Mouse (Mus musculus) colon, adult 2 months (tissue): ENCODE results near the gene Tenm3. TPM values are rescaled to one million over a fixed set of nuclear protein-coding genes. Genes with fewer than 3 reads are reported as not detected.

Experiments used
- polyA plus RNA-seq: library from polyadenylated mRNA; depleted of rRNA; stranded (reverse); fragments of >200 nt; gene quantifications from 2 replicates; pipeline ENCODE4 v1.2.3, GENCODE M21; 2012; rRNA removed

Tenm3 gene
- polyA plus RNA-seq: 2.9 and 3.1 TPM in 2 replicates

GRCm38 (mm10) chr8:48843931-48844285, at the start of gene Tenm3:
Gene Tenm3 (minus strand): TSS chr8:48843951.

